Mouse (Mus musculus): ENCODE data around the gene Zfyve1.
"Not testable (repeated sequence)": the region's sequence is repeated elsewhere in the genome, so short reads cannot be mapped to it uniquely, and the experiment has no call there.

- TF ChIP-seq CTCF, EP300 (IDR thresholded peaks at IDR 0.05): not testable (repeated sequence)
Measured at GRCm38 (mm10) chr12:83606411-83606810, 9.4 kb upstream of the Zfyve1 start.
